Mouse (Mus musculus) forebrain, embryonic 13.5 days (tissue): Measurements from ENCODE around the gene Pigk. TPM values are rescaled to one million over a fixed set of nuclear protein-coding genes. Genes with fewer than 3 reads are reported as not detected.

Source experiments
- ATAC-seq: fragments of 200-750 bp; cut with Nextera tagmentation; 2 replicates; pipeline ENCODE4 v1.8.0; 2017
- H3K27ac ChIP-seq: fragments of 300-500 bp; sonication (generic); 2 replicates; pipeline ENCODE4 v1.5.1; 2015; ENCODE audit warnings: inconsistent platforms, mild to moderate bottlenecking, moderate library complexity
- H3K27me3 ChIP-seq: fragments of 300-500 bp; sonication (generic); 2 replicates; pipeline ENCODE4 v1.6.1; 2015; ENCODE audit warnings: mild to moderate bottlenecking, inconsistent platforms
- H3K36me3 ChIP-seq: fragments of 300-500 bp; sonication (generic); 2 replicates; pipeline ENCODE4 v1.6.1; 2015; ENCODE audit warnings: mild to moderate bottlenecking, inconsistent platforms; ENCODE audit not compliant: poor library complexity, severe bottlenecking
- H3K4me1 ChIP-seq: fragments of 300-500 bp; sonication (generic); 2 replicates; pipeline ENCODE4 v1.6.1; 2015; ENCODE audit warnings: inconsistent platforms
- H3K4me2 ChIP-seq: fragments of 300-500 bp; sonication (generic); 2 replicates; pipeline ENCODE4 v1.6.1; 2015; ENCODE audit warnings: inconsistent platforms, mild to moderate bottlenecking, moderate library complexity
- H3K4me3 ChIP-seq: fragments of 300-500 bp; sonication (generic); 2 replicates; pipeline ENCODE4 v1.5.1; 2015; ENCODE audit warnings: mild to moderate bottlenecking, inconsistent platforms
- H3K9ac ChIP-seq: fragments of 300-500 bp; sonication (generic); 2 replicates; pipeline ENCODE4 v1.6.1; 2015; ENCODE audit warnings: mild to moderate bottlenecking, inconsistent platforms
- H3K9me3 ChIP-seq: fragments of 300-500 bp; sonication (generic); replicated peaks from 2 replicates; pipeline ENCODE4 v1.6.1; 2016; ENCODE audit warnings: inconsistent platforms
- WGBS: fragments of 180-500 bp; shearing (Covaris S2); methylation state at CpG from one replicate; pipeline ENCODE4 v1.1.7; 2015; 5-methylcytosine and 5-hydroxymethylcytosine counted together
- polyA plus RNA-seq: library from polyadenylated mRNA; unstranded; fragments of >200 nt; fragmentation: Nextera tagmentation; extraction: Ambion mirVana; gene quantifications from 2 replicates; pipeline ENCODE4 v1.2.1, GENCODE M21; 2015

Pigk gene
- 28.8 and 29.0 TPM in 2 replicates for polyA plus RNA-seq

DNA sequence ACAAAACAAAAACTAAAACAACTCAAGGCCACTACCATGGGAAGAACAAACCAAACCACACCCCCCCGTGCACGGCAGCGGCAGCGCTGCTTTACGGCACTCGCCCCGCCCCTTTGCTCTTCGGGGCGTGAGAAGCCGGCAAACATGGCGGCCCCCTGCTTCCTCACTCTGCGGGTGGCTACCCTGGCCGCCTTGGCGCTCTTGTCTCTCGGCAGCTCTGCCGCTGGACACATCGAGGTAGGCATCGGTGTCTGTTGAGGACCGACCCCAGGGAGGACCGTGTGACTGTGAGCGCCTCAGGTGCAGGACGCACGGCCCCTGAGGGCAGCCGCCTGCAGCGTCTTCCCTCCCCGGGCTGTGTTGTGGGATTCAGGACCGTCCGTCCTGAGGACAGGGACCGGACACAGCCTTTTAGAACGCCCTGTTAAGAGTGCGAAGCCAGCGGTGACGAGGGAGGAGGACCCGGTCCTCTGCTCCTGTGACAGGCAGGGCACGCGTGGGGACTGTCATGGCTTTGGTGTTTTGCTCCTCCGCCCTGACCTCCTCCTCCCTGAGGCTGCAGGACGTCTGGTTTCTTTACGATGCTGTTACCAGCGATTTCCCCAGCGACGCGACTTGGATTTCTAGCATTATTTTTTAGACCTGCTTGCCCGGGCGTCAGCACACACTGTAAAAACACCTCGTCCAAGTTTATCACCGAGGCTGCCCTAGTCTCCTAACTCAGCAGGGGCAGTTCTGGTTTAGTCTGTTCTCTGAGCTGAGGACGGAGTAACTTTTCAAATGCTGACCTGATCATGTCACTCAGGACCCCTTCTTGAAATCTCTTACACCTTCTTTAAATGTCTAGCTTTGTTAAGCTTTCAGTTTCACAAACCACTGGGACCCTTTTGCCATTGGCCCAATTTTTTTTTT lies at the start of gene Pigk:
TSS of gene Pigk (plus strand) at position 110 of the 912 bp plus-strand sequence.
- Histone ChIP-seq H3K4me1 (peaks cover 11% of the 10 kb centered on the region), H3K27me3 (0 out of 2 replicates have a peak, but pooled peaks cover 5% of the 10 kb centered on the region), H3K9ac (peak within 1 kb of the TSS; percentile 91), H3K4me3 (peak within 1 kb of the TSS; percentile 97), H3K4me2 (peak within 1 kb of the TSS; percentile 84), H3K9me3 (no peaks in the 10 kb centered on the region), H3K36me3 (no peaks in the 10 kb centered on the region), H3K27ac (peak within 1 kb of the TSS; percentile 3; the same call in 1 of the 2 replicates)
- WGBS = under 1% methylated on average over 47 of the region's 48 CpGs
- ATAC-seq = peak; percentile 96

DNA sequence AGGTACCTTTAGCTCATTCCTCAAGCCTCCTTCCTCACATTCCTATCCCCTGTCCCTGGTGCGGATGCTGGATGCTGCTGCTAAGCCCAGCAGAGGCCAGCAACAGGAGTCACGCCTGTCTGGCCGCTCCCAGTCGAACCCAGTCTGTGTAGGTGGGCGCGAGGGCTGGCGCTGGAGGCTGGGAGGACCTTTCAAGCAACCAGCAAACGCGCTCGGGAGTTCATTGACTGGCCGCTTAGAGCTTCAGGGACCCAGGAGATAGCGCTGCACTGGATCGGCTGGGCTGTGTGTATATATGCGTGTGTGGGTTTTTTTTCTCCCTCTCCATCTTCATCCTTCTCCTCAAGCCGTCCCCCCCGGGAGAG lies 46.9 kb upstream of the Pigk start:
- ATAC-seq = peak; percentile 25; the same call in 1 of the 2 replicates
- no peaks in the 10 kb centered on the region for H3K36me3 ChIP-seq
- peak overlapping the region; percentile 64; the same call in 1 of the 2 replicates for H3K9ac ChIP-seq

DNA sequence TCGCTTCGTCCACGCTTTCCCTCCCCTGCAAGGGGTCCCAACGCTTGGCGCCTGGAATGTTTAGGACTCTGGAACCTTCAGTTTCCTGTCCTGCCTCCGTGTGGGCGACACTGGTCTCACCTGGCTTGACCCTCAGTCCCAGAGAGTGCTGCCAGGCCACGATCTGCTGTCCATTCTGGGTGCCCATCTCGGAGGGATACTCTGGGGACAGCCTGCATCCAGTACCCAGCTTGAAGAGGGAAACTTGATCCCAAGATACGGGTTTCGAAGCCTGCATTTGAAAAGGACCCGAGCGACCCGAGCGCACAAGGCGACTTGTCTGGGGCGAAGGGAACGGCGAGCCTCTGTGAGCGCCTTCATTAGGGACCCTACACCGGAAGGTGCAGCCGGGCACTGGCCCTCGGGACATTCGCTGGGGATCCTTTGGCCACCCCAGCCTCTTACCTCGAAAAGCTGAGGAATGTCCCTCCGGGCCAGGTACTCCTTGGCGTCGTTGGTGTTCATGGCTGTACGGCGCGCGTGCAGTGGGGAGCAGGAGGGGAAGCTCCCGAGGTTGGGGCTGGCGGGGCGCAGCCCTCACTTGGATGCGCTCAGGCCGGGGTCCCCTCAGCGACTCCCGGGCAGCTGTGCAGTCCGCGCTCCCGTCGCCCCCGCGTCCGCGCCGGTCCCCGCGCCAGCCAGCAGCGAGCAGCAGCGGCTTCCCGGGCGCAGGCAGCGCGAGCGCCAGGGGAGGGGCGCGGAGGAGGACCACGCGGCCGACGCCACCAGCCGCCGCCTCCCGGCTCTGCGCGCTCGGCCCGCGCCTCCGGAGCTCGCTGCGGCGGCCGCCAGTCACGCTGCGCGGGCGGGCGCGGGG lies 46.3 kb upstream of the Pigk start:
- H3K9ac ChIP-seq = peak overlapping the region; percentile 64
- H3K27me3 ChIP-seq = peaks cover 35% of the 10 kb centered on the region
- peaks cover 12% of the 10 kb centered on the region for H3K4me1 ChIP-seq
- peak overlapping the region; percentile 97 for H3K4me2 ChIP-seq
- H3K9me3 ChIP-seq = no peaks in the 10 kb centered on the region
- WGBS = under 1% methylated on average over 46 of the region's 82 CpGs
- no peaks in the 10 kb centered on the region for H3K36me3 ChIP-seq
- peak overlapping the region; percentile 55 for H3K4me3 ChIP-seq
- H3K27ac ChIP-seq = no peak overlapping the region
- ATAC-seq = peak; percentile 92

More for the DNA sequence above, 46.9 kb upstream of the Pigk start:
- peaks cover 12% of the 10 kb centered on the region for H3K4me1 ChIP-seq
- H3K27me3 ChIP-seq = peaks cover 35% of the 10 kb centered on the region
- no peaks in the 10 kb centered on the region for H3K9me3 ChIP-seq
- H3K4me2 ChIP-seq = peak overlapping the region; percentile 97
- peak overlapping the region; percentile 55 for H3K4me3 ChIP-seq
- 1% methylated on average over 16 of the region's 16 CpGs for WGBS
- H3K27ac ChIP-seq = no peak overlapping the region

DNA sequence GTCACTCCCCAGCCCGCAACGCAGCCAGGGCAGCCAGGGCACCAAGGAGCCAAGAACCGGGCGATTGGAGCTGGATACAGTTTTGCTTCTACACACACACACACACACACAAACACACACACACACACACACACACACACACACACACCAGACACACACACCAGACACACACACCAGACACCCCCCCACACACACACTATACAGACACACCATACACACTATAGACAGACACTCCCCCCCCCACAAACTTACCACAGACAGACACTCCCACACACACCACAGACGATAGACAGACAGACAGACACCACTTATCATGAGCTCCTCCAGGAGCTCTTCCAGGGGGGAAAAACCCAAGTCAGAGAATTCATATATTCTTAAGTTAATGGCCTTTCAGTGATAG lies 45.7 kb upstream of the Pigk start, which contains the start of gene Ak5:
TSS of gene Ak5 (minus strand) at position 122 of the 400 bp plus-strand sequence.
- Histone ChIP-seq H3K27ac (no peak within 1 kb of the TSS), H3K9me3 (no peaks in the 10 kb centered on the region), H3K4me1 (peaks cover 12% of the 10 kb centered on the region), H3K36me3 (no peaks in the 10 kb centered on the region), H3K9ac (peak within 1 kb of the TSS; percentile 64), H3K4me2 (peak within 1 kb of the TSS; percentile 97), H3K27me3 (peaks cover 35% of the 10 kb centered on the region), H3K4me3 (peak within 1 kb of the TSS; percentile 55)
- ATAC-seq = peak; percentile 52
- WGBS = 13% methylated on average over 1 of the region's 5 CpGs

DNA sequence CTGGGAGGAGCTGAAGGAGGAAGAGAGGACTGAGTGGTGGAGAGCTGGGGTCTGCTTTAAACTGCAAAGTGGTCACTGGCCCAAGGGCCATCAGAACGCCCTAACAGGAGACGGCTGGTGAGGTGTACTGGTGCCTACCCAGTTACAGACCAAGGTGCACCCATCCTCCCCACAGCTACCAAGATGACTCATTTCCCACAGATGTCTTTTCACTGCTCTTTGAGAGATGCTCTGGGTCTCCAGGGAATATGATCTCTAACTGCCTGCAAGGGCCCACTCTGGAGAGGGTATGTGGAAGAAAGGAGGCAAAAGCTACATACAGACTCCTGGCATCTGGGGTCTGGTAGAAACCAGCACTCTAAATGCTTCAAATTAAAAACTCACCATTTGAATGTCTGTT lies 45.1 kb upstream of the Pigk start:
- 97% methylated on average over 2 of the region's 2 CpGs for WGBS
- Histone ChIP-seq H3K4me3 (no peak overlapping the region), H3K4me2 (no peak overlapping the region), H3K9me3 (no peaks in the 10 kb centered on the region), H3K9ac (no peak overlapping the region), H3K4me1 (peaks cover 12% of the 10 kb centered on the region), H3K36me3 (no peaks in the 10 kb centered on the region), H3K27me3 (peaks cover 35% of the 10 kb centered on the region), H3K27ac (no peak overlapping the region)
- ATAC-seq = no peak

DNA sequence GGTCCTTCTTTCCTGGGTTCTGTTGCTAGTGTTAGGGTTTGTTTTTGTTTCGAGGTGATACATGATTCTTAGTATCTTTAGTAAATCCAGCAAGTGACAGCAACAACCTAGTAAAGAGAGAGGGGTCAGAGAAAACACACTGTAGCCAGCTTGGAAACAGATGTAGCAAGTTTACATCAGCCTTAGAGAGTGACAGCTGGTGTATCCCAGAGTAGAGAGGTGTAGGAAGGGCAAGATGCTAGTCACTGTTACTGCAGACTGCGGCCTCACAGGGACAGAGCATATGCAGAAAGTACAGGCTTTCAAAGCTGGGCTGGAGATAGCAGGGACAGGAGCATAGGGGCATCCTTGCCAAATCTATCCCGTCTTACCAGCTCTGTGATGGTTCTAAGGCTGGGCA lies 44.1 kb upstream of the Pigk start:
- H3K36me3 ChIP-seq = no peaks in the 10 kb centered on the region
- no peaks in the 10 kb centered on the region for H3K9me3 ChIP-seq
- no peak overlapping the region for H3K9ac ChIP-seq
- no peak overlapping the region for H3K27ac ChIP-seq
- peaks cover 35% of the 10 kb centered on the region for H3K27me3 ChIP-seq
- ATAC-seq = no peak
- H3K4me1 ChIP-seq = peaks cover 12% of the 10 kb centered on the region
- H3K4me2 ChIP-seq = no peak overlapping the region
- H3K4me3 ChIP-seq = no peak overlapping the region
- WGBS = 85% methylated on average over 3 of the region's 3 CpGs

DNA sequence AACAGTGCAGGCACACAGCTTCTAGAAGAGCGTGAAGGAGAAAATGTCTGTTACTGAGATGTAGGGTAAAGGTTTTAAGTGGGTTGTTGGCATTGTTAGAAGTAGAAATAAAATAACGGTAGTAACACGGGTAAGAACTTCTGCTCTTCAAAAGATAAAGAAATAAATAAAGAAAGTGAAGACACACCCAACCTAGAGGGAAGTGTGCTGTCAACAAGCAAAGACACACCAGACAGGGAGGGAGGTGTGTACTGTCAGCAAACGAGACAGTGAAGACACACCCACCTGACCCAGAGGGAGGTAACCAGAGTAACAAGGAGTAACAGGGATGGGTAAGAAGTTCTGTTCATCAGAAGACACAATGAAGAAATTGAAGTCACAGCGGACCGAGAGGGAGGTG lies 39.2 kb upstream of the Pigk start:
- 79% methylated on average over 6 of the region's 6 CpGs for WGBS
- Histone ChIP-seq H3K9ac (no peak overlapping the region), H3K4me3 (no peak overlapping the region), H3K27ac (no peak overlapping the region), H3K4me2 (no peak overlapping the region), H3K4me1 (no peaks in the 10 kb centered on the region), H3K36me3 (no peaks in the 10 kb centered on the region), H3K9me3 (no peaks in the 10 kb centered on the region), H3K27me3 (peaks cover 3% of the 10 kb centered on the region; the same call in 1 of the 2 replicates)
- no peak for ATAC-seq

DNA sequence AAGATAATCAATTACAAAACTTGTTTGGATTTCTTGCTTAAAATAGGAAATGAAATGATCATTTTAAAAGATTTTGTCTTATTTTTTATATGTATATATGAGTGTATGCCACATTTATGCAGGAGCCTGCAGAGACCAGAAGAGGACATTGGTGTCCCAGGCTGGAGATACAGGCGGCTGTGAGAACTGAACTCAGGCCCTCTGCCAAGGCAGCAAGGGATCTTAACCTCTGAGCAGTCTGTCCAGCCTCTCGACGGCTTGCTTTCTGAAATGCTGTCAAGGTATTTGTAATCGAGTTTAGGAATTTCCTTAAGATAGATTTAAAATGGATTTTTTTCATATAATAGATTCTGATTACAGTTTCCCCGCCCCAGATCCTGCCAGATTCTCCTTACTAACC lies 25.4 kb upstream of the Pigk start:
- no peak overlapping the region for H3K4me3 ChIP-seq
- no peaks in the 10 kb centered on the region for H3K4me1 ChIP-seq
- H3K9ac ChIP-seq = no peak overlapping the region
- WGBS = 87% methylated on average over 5 of the region's 5 CpGs
- no peaks in the 10 kb centered on the region for H3K36me3 ChIP-seq
- H3K4me2 ChIP-seq = no peak overlapping the region
- no peak overlapping the region for H3K27ac ChIP-seq
- no peaks in the 10 kb centered on the region for H3K9me3 ChIP-seq
- no peaks in the 10 kb centered on the region for H3K27me3 ChIP-seq
- ATAC-seq = no peak

DNA sequence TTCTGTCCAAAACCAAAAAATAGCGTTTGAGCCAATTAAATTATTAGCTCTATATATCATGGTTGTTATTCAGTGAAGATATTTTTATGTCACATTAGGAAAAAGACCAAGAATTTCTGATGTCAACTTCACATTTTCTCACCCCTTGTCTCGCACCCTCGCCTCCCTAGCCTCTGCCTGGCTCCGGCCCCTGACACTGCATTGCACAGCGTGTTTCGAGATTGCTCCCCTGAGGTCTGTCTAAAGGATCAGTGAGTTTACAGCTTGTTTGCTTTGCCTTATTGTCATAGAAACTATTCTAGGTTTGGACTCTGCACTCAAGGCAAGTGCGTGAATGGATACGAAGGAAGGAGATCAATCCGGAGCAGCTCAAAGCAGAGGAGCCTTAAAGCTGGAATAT lies 24.8 kb upstream of the Pigk start:
- Histone ChIP-seq H3K9ac (no peak overlapping the region), H3K27ac (no peak overlapping the region), H3K27me3 (no peaks in the 10 kb centered on the region), H3K9me3 (no peaks in the 10 kb centered on the region), H3K4me2 (no peak overlapping the region), H3K4me1 (no peaks in the 10 kb centered on the region), H3K36me3 (no peaks in the 10 kb centered on the region), H3K4me3 (no peak overlapping the region)
- ATAC-seq = no peak
- WGBS = 86% methylated on average over 9 of the region's 9 CpGs

DNA sequence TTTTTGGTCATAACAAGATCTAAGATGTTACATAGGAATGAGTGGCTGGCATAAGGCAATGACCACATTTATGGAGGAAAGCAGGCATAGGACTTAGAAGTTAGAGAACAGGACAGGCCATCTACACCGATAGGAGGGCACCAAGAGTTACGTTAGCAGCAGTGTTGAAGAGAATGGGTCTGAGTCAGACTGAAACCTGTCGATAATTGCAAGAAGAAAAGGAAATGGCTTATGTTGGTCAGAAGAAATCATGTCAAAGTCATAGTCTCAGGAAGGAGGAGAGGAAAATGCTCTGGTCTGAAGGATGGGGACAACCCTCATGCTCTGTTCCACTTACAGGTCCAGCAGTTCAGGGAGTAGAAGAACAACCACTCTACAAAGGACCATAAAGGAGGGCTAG lies 18.9 kb upstream of the Pigk start:
- Histone ChIP-seq H3K9ac (no peak overlapping the region), H3K4me1 (no peaks in the 10 kb centered on the region), H3K27ac (no peak overlapping the region), H3K9me3 (no peaks in the 10 kb centered on the region), H3K27me3 (no peaks in the 10 kb centered on the region), H3K36me3 (no peaks in the 10 kb centered on the region), H3K4me2 (no peak overlapping the region), H3K4me3 (no peak overlapping the region)
- ATAC-seq = no peak
- WGBS = 89% methylated on average over 3 of the region's 3 CpGs

DNA sequence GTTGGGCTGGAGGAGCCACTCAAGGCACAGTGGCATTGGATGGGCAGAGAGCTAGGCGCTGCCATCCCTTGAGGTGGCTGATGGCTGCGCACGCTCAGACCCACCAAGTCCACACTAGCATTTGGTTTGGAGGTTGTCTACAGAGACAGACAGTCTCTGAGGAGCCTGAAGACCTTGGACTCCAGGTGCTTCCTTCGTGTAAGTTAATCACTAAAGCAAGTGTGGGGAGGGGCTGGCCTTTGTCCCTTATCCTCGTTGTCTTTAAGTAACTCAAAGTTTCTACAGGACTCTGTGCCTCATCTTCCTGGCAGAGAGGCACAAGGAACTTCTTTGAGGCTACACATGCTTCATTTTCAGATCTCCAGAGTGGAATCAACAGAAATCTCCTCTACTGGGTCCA lies 15.9 kb upstream of the Pigk start:
- Histone ChIP-seq H3K27me3 (no peaks in the 10 kb centered on the region), H3K27ac (no peak overlapping the region)
- ATAC-seq = no peak

DNA sequence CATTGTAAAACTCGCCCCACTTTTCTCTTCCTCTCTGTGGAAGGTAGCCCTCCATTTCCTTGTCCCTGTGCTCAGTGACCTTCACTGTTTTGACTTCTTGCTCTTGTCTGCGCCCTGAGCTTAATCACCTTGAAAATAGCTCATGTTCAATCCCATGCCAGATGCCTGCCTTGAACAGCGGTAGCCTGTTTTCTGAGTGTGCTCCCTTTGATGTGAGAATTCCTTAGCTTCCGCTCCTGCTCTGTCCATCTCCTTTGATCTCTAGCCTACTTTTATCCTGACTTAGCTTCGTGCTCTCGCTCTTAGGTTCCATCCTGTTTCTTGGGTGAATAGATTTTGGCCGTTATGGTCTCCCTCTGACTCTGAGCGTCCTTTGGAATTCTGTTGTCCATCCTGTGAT lies 14.6 kb upstream of the Pigk start:
- no peaks in the 10 kb centered on the region for H3K9me3 ChIP-seq
- no peaks in the 10 kb centered on the region for H3K27me3 ChIP-seq
- no peak overlapping the region for H3K4me3 ChIP-seq
- H3K36me3 ChIP-seq = no peaks in the 10 kb centered on the region
- no peak overlapping the region for H3K27ac ChIP-seq
- no peak overlapping the region for H3K9ac ChIP-seq
- no peak for ATAC-seq
- H3K4me2 ChIP-seq = no peak overlapping the region
- 77% methylated on average over 8 of the region's 8 CpGs for WGBS
- H3K4me1 ChIP-seq = no peaks in the 10 kb centered on the region

More for the DNA sequence above, 15.9 kb upstream of the Pigk start:
- H3K4me2 ChIP-seq = no peak overlapping the region
- no peak overlapping the region for H3K4me3 ChIP-seq
- H3K36me3 ChIP-seq = no peaks in the 10 kb centered on the region
- H3K4me1 ChIP-seq = no peaks in the 10 kb centered on the region
- H3K9me3 ChIP-seq = no peaks in the 10 kb centered on the region
- 78% methylated on average over 5 of the region's 5 CpGs for WGBS
- no peak overlapping the region for H3K9ac ChIP-seq
